Mouse (Mus musculus) cerebellum, adult 11 months (tissue): ENCODE measurements around the gene Cib1.

ENCODE experiments used
- DNase-seq: peaks from one replicate; pipeline ENCODE4 v3.0.0; 2022

Gene Cib1

DNA sequence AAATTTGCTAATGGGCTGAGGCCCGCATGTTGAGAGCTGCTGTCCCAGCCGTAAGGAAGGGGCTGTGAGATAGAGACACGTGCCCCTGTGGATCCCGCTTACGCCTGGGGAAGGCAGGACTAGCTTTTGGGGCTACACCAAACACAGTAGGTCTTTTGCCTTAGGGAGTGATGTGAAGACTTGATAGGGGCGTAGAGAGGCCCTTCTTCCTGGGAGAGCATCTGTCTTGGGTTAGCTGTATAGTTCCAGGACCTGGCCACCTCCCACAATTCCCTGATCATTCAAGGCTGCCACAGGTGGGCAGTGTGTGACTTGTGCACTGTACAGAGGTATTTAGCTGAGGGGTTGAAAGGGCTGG lies 32.0 kb downstream of the Cib1 start:
- no peak for DNase-seq

DNA sequence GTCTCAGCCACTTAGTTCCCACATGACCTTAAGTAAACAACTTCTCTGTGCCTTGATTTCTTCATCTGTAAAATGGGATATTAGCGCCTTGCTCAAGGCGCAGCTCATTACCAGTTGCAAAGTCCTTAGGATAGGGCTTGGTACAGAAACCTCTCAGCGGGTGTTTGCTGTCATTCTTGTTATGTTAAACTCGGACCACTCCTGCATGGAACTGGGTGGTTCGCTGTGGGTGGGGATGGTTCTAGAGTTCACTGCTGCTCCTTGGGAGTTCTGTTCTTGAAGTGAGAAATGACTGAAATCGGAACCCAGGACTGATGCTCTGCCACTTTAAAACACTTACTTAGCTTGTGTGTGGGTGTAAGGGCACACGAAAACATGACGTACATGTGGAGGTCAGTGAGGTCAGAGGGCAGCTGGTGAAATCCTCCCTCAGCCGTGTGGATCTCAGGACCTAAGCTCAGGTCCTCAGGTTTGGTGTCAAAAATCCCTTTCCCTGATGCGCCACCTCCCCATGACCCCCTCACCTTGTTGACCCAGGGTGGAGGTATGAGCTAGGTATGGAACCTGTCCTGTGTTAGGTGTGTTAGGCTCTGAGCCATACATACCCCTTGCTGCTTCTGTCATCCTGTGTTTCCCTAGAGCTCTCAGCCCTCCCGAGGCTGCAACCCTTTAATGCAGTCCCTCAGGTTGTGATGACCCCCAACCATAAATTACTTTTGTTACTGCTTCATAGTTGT lies 32.6 kb downstream of the Cib1 start:
- no peak for DNase-seq

DNA sequence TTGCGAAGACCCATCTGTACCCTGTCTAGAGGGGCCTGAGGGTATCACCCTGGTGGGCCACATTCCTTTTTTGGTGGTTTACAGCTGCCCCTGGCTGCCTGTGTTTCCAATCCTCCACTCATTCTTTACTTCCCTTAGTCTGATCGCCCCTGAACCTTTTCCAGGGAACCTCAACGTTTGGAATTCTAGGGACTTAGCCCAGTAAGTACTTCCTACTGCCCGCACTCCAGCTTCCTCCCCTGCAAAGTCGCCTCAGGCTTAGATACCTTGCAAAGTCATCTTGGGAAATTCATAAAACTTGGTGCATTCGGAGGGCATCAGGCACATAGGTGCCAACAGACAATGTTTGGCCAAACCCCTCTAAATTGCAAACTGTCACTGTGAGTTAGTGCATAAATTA lies 33.3 kb downstream of the Cib1 start:
- no peak for DNase-seq

DNA sequence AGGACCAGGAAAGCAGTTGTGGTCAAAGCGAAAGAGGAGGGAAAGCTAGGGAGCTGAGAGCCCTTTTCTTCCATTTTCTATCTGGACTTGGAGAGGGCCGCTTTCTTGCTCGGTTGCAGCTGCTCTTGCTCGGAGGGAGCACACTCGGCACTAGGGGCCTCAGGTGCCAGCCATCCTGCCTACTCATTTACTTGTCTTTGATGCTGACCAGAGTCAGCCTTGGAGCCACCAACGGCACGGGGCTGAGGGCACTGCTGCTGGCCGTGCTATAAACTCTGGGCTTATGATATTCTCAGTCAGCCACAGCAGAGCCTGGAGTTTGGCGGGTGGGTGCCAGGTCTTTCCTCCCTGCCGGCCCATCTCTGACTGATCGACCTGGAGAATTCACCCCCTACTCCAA lies 33.8 kb downstream of the Cib1 start:
- no peak for DNase-seq

DNA sequence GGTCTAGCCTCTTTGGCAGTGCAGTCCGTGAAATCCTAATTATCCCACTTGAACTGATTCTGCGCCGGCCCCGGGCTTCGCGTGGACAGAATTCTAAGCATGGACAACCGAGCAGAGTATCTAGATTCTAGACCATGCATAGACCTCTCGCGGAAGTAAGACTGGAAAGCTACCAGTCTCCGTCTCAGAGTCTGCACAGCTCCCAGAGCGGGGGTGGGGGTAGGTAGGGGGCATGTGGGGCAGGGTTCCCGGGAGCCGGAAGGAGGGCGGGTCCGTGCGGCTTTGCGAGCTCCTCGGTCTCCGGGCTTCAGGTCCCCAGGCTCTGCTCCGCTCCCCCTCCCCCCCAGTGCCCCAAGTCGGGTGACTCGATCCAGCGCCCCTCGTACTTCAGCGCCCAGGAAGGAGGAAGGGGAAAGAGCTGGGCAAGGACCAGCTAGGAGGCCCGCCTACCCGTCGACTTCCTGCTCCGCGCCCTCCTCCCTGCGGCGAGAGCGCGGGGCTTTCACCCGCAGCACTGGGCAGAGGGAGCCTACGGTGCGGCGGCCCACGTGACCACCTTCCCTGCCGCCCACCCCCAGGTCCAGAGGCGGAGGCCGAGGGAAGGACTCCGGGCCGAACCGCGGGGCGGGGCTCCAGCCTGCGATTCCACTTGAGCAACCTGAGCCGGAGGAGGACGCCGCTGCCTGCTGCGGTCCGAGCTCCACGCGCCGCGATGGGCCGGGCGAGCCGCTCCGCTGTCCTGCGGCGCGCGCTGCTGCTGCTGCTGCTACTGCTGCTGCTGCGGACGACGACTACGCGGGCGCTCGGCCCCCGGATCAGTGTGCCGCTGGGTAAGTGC lies 34.5 kb downstream of the Cib1 start:
- peak; percentile 64 for DNase-seq

DNA sequence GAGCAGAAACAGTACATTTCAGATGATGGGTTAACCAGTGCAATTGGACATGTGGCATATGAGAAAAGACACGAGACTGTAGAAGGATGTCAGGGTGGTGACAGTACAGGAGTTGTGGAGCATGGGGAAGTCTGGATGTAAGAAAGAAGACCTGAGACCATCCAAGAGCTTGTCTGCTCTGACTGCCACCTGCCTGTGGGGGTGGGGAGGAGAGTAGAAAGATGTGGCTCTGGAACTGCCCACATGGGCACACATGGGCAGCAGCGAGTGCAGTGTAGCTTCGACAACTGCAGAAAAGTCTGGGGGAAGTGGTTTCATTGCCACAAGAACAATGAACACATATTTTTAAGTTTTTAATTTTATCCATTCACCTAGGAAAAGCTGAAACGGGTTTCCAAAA lies 35.2 kb downstream of the Cib1 start:
- DNase-seq: no peak

DNA sequence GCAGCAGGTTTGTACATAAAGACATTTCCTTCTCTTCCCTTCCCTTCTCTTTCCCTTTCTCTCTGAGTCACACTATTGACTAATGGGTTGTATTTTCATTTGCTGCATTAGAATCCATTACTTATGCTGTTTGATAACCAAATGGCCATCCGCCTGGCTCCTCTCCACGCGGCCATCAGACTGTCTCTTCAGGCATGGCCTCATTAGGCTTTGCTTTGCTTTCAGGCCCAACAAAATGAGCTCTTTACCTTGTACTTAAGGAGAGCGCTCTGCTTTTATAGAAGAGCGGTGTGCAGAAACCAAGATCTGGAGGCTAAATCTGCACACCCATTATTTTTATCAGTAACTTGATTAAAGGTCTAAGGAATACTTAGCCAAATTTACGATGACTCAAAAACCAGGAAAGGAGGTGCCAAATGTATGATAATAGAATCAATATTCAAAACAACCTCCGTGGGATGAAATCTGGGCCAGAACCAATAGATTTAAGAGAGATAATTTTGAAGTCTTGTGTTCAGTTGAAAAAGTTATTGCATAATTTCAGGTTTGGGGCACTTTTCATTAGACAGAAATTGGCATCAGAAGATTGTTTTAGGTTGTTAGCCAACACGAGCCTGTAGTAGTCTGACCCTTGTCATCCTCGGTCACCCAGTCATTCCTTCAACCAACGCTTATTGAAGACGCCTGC lies 36.9 kb downstream of the Cib1 start:
- no peak for DNase-seq

DNA sequence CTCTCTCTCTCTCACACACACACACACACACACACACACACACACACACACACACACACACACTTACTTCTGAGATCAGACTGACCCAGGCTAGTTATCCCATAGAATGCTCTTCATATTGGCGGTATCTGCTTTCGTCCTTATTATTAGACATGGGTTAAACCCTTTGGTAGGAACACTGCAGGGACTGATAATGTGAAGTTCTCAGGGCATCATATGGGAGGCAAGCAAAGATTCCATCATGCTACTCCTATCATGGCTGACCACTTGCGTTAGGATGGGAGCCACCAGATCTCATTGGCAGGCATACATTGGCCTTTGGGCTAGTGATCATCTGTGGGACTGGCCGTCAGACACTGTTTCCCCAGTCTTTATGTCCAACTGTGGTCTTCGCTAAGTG lies 37.5 kb downstream of the Cib1 start:
- DNase-seq: no peak

DNA sequence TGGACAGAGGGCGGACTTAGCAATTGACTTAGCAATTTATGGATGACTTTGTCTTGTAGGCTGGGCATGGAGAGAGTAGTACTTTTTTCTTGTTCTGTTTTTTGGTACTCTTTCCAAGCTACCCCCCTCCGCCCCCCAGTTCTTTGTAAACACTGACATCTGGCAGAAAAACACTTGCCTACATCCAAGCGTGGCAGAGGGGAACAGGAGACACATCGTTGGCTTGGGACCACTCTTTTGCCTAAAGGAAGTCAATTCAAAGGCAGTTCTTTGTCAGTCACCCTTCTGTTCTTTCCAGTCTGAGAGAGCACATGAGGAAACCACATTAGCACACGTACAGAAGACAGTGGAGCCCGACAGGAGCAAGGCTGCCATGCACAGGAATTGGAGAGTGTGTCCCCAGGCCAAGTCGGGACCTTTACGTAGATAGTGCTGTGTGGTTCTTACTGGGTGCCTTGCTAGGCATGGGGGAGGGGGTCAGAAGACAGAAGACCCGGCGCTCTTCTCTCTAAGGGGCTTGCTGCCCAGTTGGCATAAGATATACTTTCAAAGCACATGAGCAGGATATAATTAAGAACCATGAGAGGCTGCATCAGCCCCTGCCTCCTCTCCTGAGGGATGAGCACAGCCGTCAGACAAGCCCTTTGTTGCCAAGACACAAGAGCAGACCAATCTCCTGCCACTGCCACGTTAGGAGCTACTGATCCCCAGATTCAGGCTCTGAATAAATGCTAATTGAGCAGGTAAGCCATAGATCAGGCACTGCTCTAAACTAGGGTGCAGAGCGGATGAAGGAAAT lies 38.5 kb downstream of the Cib1 start:
- no peak for DNase-seq

DNA sequence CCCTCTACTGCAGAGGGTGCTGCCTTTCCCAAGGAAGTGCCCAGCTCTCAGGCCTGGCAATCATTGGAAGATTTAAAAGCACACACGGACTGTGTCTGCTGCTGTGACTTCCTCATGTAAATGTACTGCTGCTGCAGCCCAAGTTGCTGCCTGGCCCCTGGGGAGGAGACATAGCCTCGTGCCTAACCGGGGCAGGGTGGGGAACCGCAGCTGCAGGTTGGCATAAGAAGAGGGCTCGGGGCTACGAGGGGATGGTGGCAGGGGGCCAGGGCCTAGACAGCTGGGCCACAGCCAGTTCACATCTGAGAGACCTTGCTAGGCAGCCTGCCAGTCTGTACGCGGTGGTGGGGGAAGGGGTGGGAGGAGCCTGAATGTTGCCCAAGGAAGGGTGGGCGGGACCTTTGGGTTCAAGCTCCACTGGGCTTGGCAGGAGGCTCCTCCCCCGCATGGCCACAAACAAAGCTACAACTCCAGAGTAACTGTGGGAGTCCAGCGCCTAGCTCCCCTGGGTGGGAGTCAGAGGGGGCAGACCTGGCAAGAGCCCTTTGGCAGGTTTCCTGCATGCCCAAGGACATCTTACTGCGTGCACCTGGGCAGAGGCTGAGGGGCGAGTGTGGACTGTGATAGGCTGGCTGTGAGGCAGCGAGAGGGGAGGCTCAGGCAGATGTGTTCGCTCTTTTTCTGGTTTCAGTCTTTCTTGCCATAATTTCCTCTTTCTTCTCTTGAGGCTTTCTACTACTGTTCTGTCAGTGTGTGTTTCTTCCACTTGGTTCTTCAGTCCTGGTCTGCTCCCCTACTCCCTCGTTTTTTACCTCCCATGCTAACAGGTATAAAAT lies 40.2 kb downstream of the Cib1 start:
- DNase-seq: no peak

DNA sequence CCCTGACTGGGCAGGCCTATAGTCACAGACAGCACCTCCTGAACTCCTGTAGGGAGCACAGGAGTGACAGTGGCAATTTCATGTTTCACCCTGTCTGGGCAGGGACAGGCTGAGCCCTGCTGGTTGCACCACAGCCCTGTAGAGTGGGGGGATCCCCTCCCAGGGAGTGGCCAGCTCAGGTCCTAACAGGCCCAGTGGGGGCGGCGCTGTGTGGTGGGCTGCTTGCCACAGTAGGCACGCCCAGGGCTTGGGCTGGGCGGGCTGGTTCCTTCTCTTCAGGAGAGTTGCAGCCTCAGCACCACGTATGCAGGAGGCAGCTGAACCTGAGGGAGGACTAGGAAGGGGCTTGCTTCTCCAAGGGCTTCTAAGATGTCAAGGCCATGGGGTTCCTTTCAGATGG lies 41.2 kb downstream of the Cib1 start:
- no peak for DNase-seq

DNA sequence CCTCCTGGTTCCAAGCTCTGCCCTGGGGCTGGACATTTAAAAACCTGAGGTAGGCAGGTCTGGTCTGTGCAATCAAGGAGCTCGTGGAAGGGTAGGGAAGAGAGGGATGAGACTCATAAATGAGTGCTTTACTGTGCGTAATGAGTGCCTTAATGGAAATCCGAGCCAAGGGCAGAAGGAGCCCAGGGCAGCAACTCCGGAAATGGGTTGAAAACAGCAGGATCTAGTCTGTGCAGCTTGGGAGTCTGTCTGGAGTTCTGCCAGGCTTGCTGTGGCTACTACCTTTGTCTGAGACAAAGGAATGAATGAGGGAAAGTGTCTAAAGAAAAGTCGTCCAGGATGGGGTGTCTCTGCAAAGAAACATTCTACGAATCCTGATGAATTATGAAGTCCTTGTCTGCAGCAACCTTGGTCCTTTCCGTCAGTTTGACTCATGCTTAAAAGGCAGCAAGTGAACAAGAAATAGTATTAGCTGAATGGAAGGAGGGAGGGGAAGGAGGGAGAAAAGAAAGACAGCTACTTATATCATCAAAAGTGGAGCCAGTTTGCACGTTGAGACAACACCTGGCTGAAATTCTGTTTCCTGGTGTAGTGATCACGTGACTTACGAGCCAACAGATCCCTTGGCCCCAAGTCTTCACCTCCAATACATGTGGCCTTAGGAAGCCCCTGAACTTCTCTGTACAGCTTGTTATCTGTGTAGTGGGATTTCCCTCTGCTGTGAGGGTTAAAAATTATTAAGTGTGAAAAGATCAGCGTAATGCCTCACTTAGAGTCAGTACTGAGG lies 43.3 kb downstream of the Cib1 start:
- no peak for DNase-seq

DNA sequence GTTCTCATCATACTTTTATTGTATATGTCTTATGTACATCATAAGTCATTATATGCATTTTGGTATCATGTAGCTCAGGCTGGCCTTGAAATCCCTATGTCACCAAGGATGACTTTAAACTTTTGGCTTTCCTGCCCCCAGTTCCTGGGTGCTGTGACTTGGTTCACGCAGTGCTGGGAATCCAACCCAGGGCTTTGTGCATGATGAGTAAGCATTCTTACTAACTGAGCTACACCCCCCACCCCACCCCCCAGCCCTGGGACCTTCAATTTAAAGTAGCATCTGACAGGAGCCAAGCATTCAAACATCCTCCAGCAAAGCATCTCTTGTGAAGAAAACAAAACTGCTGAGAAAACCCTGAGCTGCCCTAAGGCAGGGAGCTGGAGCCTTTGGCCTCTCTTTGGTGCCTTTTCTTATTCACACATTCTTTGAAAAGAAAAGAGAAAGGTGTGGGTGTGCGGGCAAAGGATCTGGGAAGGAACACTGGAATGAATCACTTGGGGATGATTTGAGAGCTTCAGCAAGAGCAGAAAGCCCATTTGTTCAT lies 44.0 kb downstream of the Cib1 start:
- DNase-seq: no peak

DNA sequence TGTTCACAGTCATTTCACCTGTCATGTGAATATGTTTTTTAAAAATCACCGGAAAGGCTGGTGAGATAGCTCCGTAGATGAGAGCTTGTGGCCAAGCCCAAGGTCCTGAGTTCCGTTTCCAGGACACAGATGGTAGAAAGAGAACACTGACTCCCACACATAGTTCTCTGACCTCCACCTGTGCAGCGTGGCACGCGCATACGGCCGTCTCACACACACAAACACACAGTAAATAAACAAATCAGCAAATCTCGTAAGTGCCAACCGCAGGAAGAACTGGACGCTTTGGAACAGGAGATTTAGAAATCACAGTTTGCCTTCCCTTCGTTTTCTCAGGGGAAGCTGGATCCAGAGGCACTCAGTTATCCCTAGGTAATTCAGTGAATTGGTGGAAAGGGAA lies 45.1 kb downstream of the Cib1 start:
- no peak for DNase-seq

DNA sequence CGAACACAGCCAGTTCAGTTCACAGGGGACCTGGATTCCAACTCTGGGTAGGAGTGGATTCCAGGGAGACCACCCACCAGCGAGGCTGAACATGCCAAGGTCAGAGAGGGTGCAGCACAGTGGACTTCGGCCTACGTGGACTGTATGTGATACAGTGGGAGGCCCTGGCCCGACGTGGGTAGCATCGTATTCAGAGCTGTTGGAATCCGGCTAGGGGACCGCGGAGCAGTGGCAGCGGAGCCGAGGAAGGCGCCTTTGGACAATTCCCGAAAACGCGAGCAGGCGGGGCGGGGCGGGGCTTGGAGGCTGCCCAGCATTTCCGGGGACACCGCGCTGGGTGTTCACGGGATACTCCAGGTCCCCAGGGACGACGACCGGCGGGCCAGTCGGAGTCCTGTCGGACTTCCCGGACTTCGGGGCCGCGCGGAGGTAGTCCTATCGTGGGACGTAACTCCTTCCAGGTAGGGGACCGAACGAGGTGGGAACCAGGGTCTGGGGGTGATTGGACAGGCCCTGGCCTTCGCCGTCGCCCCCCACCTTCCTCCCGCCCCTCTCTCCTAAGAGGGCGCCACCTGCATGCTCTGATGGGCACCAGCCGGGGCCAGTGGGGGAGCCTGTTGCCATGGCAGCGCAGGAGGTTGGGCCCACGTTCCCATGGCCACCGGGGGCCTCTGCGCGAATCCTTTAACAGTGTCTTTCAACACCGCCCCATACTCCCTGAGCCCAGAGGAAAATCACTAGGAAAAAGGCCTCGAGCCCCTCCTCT lies 45.9 kb downstream of the Cib1 start, which contains the start of gene Sema4b:
Gene Sema4b, plus strand, starts transcription at position 311 of the 766 bp plus-strand sequence.
- peak; percentile 79 for DNase-seq

DNA sequence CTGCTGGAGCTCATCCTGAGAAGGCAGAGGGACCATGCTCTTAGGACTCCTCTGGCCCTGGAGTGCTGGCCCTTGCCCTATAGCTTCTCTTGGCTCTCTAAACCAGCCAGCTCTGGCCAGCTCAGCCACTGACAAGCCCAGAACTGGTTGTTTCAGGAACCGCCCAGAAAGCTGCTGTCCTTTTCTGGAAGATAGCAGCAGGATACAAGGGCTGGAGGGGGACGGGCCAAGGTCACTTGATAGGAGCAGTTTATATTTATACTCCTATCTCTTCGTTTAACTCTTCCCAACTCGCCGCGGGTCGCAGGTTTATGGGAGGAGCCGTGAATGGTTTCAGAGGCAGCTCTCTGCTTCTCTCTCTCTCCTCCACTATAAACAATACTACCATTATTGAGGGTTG lies 46.6 kb downstream of the Cib1 start:
- no peak for DNase-seq

DNA sequence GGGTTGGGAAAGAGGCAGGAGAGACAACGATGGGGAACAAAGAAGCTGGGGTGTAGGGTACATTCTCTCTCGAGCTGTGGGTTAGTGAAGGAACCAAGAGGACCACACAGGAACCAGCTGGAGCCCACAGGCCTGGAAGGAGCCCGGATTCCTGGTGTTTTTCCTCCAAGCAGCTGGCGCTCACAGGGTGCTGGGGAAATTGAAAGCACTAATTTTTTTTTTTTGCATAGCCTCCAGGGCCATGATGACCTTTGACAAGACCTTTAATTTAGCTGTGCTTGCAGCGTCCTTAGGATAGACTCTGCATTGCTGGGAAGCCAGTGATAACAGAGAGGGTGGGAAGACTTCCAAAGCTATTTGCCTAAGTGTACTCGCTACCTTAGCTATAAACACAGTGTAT lies 47.6 kb downstream of the Cib1 start:
- DNase-seq: no peak

DNA sequence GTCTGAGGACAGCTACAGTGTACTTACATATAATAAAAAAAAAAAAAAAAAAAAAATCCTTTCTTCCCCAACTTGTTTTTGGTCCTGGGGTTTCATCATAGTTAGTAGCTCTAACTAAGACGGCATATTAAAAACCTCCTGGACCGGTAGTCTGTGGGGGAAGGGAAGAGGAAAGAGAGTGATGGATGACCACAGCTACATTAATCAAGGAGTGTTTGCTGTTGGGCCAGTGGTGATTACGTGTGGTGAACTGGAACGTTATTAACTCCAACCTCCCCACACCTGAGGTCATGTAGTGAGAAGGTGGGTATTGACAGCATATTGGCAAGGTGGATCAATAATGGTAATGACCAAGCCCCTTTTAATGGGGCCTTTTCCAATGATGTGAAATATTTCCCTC lies 48.1 kb downstream of the Cib1 start:
- DNase-seq: no peak

DNA sequence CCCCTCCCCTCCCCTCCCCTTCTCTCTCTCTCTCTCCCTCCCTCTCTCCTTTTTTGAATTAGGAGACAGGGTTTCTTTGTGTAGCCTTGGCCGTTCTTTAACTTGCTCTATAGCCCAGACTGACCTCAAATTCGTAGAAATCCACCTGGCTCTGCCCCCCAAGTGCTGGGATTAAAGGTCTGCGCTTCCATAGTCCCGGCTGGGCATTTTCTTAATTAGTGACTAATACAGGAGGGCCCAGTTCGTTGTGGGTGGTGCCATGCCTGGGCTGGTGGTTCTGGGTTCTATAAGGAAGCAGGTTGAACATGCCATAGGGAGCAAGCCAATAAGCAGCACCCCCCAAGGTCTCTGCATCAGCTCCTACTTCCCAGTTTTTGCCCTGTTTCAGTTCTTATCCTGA lies 48.6 kb downstream of the Cib1 start:
- DNase-seq: no peak

DNA sequence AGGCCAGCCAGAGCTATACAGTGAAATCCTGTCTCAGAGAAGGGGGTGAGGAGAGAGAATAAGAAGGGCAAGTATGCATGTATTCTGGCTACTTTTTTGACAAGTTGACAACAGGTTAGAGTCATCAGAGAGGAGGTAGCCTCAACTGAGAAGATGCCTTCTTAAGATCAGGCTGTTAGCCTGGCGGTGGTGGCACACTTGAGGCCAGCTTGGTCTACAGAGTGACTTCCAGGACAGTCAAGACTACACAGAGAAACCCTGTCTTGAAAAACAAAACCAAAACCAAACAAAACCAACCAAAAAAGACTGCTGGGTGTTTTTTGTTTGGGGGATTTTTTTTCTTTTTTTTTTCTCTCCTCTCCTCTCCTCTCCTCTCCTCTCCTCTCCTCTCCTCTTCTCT lies 49.1 kb downstream of the Cib1 start:
- DNase-seq: no peak
